Mouse (Mus musculus) cerebellum, adult 8-10 months (tissue): ENCODE results near the gene Gm32802.
"Not testable (repeated sequence)": the region's sequence is repeated elsewhere in the genome, so short reads cannot be mapped to it uniquely, and the experiment has no call there.

Source experiments
- DNase-seq: peaks from one replicate; pipeline ENCODE4 v3.0.0; 2022

Gene Gm32802

DNA sequence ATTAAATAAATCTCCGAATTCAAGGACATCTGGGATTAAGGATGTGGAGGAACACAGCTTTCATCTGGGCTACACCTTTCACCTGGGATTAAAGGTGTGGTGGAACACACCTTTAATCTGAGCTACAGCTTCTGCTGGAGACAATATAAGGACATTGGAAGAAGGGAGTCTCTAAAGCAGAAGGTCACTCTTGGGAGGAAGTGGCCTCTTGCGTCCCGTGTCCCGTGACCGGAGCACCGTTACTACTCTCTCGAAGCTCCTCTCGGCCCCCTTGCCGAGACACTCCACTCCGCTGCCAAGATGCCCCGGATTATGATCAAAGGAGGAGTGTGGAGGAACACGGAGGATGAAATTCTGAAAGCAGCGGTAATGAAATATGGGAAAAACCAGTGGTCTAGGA, at the start of gene Gm32802:
Gm32802 (plus strand) TSS at position 301 of the 400 bp plus-strand sequence.
- DNase-seq, result not testable (repeated sequence)

GRCm38 (mm10) chr10:118215719-118216393, 42.6 kb upstream of the Gm32802 start:
- DNase-seq, result not testable (repeated sequence)

DNA sequence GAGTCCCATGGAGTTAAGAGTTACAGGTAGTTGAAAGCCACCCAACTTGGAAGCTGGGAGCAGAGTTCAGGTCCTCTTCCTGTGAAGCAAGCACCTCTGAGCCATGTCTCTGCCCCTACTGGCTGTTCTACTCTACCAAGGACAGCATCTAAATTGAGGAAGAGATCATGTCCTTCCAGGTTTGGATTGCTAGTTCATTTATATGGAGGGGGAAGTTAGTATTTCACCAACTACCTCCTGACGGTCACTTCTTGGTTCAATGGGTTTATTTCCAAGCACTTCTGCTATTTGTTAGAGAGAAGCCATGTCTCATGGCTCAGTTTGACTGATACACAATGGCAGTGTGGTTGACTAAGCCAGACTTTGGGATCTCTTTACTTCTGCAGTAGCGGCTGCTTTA, 30.9 kb upstream of the Gm32802 start:
- DNase-seq, result not testable (repeated sequence)

DNA sequence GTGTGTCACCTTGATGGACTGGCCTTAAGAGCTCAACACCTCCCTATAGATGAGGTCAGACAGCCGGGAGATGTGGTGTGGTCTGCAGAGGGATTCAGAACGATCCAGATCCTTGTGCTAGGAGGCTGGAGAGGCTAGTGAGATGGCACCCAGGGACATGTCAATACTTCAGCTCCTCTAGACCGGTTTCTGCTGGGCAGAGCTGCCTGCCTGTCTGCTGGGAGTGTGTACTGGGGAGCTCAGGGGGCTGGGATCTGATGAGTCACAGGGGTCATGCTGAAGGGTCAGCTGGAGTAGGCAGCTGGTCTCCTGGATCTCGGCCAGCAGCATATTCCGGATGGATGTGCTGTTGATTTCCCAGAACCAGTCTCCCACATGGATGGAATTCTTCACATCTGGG, 25.9 kb upstream of the Gm32802 start:
- DNase-seq, result not testable (repeated sequence)

DNA sequence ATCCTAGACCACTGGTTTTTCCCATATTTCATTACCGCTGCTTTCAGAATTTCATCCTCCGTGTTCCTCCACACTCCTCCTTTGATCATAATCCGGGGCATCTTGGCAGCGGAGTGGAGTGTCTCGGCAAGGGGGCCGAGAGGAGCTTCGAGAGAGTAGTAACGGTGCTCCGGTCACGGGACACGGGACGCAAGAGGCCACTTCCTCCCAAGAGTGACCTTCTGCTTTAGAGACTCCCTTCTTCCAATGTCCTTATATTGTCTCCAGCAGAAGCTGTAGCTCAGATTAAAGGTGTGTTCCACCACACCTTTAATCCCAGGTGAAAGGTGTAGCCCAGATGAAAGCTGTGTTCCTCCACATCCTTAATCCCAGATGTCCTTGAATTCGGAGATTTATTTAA, 17.8 kb upstream of the Gm32802 start, which contains the start of gene Gm32717:
Gm32717 (minus strand) TSS at position 101 of the 400 bp plus-strand sequence.
- DNase-seq, result not testable (repeated sequence)

DNA sequence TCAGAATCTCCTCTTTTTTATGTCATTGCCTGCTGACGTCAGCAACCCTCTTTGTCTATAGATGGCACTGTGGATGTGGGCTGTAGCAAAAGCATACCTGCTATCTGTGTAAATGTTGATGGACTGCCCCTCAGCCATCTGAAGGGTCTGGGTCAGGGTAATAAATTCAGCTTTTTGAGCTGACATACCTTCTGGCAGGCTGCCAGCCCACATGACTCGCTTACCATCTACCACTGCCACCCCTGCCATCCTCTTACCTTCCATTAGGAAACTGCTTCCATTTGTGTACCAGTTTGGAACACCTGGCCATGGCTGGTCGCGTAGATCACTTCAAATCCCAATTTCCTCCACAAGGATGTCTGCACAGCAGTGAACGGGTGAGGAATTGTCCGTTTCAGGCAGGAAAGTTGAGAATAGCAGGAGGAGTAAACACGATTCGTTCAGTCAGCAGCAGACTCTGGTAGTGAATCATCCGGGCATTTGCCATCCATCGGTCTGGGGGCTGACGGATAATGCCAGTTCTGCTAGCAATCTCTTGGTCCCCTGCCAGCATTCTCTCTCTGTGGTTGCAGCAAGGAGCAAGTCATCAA, 9.4 kb upstream of the Gm32802 start:
- not testable (repeated sequence) for DNase-seq

GRCm38 (mm10) chr10:118250852-118251295, 7.6 kb upstream of the Gm32802 start:
- DNase-seq, result no peak

GRCm38 (mm10) chr10:118268812-118269211, 10.3 kb downstream of the Gm32802 start:
- DNase-seq, result not testable (repeated sequence)

GRCm38 (mm10) chr10:118271416-118271815, 12.9 kb downstream of the Gm32802 start:
- DNase-seq, result not testable (repeated sequence)

- DNase-seq, result not testable (repeated sequence)
Measured at GRCm38 (mm10) chr10:118278069-118278468, 19.6 kb downstream of the Gm32802 start.

DNA sequence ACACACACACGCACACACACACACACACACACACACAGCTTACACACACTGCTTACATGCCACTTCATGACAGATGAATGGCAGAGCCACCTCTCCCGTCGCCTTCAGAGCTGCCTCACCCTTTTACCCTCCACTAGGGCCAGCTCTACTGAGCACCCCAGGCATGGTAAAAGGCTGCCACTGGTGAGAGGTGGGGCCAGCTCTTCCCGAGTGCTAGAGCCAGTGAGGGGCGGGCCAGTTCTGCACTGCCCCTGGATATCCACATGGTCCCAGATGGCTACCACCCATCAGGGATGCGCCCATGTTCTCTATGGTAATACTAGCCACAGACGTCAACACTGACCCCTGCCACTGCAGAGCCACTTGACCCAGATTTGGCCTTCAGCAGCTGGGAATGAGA, 24.1 kb downstream of the Gm32802 start:
- not testable (repeated sequence) for DNase-seq

DNA sequence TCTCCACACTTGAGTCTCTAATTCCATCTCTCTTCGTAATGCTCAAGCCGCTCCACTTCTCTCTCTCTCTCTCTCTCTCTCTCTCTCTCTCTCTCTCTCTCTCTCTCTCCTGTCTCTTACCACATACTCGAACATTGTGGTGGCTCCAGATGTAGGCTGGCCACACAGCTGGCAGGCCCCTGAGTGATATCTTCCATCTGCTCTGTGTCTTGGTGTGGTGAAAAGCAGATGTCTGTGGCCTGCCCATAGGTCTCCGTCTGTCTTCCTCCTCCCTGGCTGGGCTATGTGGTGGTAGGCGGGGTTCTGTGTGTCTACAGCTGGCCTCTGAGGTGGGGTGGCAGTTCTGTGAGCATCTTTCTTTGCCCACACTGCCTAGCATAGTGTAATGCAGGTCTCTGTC, 24.5 kb downstream of the Gm32802 start:
- not testable (repeated sequence) for DNase-seq

DNA sequence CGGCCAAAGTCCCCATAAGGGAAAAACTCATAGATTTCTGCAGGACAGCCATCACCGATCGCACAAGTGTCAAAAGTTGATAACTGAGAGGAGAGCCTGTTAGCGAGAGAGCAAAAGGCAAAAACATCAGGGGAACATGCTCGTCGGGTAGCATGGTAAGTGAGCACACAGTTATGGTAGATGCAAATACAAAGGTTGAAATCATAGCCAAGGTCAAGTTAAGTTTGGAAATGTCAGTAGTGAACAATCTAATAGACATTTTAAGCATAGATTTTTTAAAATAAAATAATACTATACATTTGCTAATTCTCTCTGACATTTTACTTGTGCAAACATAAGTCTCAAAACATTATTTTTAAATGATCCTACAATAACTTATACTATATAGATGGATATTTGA, 36.5 kb downstream of the Gm32802 start, which contains the start of gene Iltifb:
Iltifb (minus strand) TSS at position 101 of the 400 bp plus-strand sequence.
- no peak for DNase-seq

DNA sequence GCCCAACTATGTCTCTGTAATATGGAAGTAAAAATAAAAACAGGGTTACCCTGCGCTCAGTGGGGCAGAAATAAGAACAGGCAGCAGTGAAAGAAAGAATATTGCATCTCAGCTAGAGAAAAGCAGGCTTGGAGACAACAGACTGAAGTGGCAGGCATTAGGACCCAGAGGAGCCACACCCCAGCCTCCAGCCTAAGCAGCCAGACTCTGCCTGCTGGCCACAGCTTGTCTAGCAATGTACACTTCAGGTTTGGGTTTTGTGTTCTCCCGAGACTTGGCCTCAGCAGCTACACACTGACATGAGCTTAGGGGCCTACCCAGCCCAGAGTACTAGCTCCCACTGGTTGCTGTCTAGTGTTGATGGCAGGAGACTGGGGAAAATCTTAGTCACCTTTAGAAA, 43.6 kb downstream of the Gm32802 start:
- not testable (repeated sequence) for DNase-seq
